Mouse (Mus musculus) forebrain, embryonic 13.5 days (tissue): ENCODE measurements around the gene Cs. TPM values are rescaled to one million over a fixed set of nuclear protein-coding genes. Genes with fewer than 3 reads are reported as not detected.
A peak's percentile ranks its signal among the peaks of the same experiment; 100 is the strongest.
"Not testable (repeated sequence)": the region's sequence is repeated elsewhere in the genome, so short reads cannot be mapped to it uniquely, and the experiment has no call there.

Source experiments
- ATAC-seq: fragments of 200-750 bp; cut with Nextera tagmentation; 2 replicates; pipeline ENCODE4 v1.8.0; 2017
- H3K27ac ChIP-seq: fragments of 300-500 bp; sonication (generic); 2 replicates; pipeline ENCODE4 v1.5.1; 2015; ENCODE audit warnings: inconsistent platforms, mild to moderate bottlenecking, moderate library complexity
- H3K27me3 ChIP-seq: fragments of 300-500 bp; sonication (generic); 2 replicates; pipeline ENCODE4 v1.6.1; 2015; ENCODE audit warnings: mild to moderate bottlenecking, inconsistent platforms
- H3K36me3 ChIP-seq: fragments of 300-500 bp; sonication (generic); 2 replicates; pipeline ENCODE4 v1.6.1; 2015; ENCODE audit warnings: mild to moderate bottlenecking, inconsistent platforms; ENCODE audit not compliant: poor library complexity, severe bottlenecking
- H3K4me1 ChIP-seq: fragments of 300-500 bp; sonication (generic); 2 replicates; pipeline ENCODE4 v1.6.1; 2015; ENCODE audit warnings: inconsistent platforms
- H3K4me2 ChIP-seq: fragments of 300-500 bp; sonication (generic); 2 replicates; pipeline ENCODE4 v1.6.1; 2015; ENCODE audit warnings: inconsistent platforms, mild to moderate bottlenecking, moderate library complexity
- H3K4me3 ChIP-seq: fragments of 300-500 bp; sonication (generic); 2 replicates; pipeline ENCODE4 v1.5.1; 2015; ENCODE audit warnings: mild to moderate bottlenecking, inconsistent platforms
- H3K9ac ChIP-seq: fragments of 300-500 bp; sonication (generic); 2 replicates; pipeline ENCODE4 v1.6.1; 2015; ENCODE audit warnings: mild to moderate bottlenecking, inconsistent platforms
- H3K9me3 ChIP-seq: fragments of 300-500 bp; sonication (generic); replicated peaks from 2 replicates; pipeline ENCODE4 v1.6.1; 2016; ENCODE audit warnings: inconsistent platforms
- WGBS: fragments of 180-500 bp; shearing (Covaris S2); methylation state at CpG from one replicate; pipeline ENCODE4 v1.1.7; 2015; 5-methylcytosine and 5-hydroxymethylcytosine counted together
- polyA plus RNA-seq: library from polyadenylated mRNA; unstranded; fragments of >200 nt; fragmentation: Nextera tagmentation; extraction: Ambion mirVana; gene quantifications from 2 replicates; pipeline ENCODE4 v1.2.1, GENCODE M21; 2015

The Cs gene
- polyA plus RNA-seq, 1 experiment from 2014 or later, result 212 TPM

DNA sequence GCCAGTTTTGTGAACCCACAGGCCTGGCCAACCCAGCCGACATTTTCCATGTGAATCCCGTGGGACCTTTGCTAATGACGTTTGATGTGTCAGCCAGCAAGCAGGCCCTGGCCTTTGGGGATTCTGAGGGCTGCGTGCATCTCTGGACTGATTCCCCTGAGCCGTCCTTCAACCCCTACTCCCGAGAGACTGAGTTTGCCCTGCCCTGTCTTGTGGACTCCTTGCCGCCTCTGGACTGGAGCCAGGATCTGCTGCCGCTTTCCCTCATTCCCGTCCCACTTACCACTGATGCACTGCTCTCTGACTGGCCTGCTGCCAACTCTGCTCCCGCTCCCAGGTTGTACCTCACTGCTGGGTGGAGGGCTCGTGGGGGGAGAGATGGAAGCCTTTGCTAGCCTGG lies 27.4 kb upstream of the Cs start:
- Histone ChIP-seq H3K9ac (no peak overlapping the region; the same call in 1 of the 2 replicates), H3K9me3 (no peaks in the 10 kb centered on the region), H3K4me3 (no peak overlapping the region), H3K36me3 (peaks cover 74% of the 10 kb centered on the region), H3K4me2 (0 out of 2 replicates have a peak overlapping the region, but pooled peaks have one; percentile 12), H3K27me3 (no peaks in the 10 kb centered on the region), H3K27ac (peak overlapping the region; percentile 54), H3K4me1 (peaks cover 9% of the 10 kb centered on the region)
- ATAC-seq, result peak; percentile 48; the same call in 1 of the 2 replicates
- 57% methylated on average over 11 of the region's 11 CpGs for WGBS

DNA sequence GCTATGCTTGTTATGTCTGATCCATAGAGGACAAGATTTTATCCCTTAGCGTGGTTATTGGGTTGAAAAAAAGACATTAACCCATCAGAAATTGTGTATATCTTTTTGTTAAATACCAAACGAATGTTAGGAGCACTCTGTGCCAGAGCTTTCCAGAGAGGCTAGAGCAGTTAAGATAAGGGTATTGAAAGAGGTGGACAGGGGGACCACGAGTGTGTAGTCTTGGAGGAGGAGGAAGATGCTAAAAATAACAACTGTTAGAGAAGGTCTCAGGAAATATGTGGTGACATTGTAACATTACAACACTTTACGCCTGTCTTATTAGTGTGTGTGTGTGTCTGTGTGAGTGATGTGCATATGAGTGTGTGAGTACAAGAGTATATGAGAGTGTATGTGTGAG lies 26.6 kb upstream of the Cs start:
- Histone ChIP-seq H3K9me3 (no peaks in the 10 kb centered on the region), H3K4me2 (no peak overlapping the region), H3K27me3 (no peaks in the 10 kb centered on the region), H3K36me3 (peaks cover 81% of the 10 kb centered on the region), H3K9ac (no peak overlapping the region), H3K4me1 (peaks cover 9% of the 10 kb centered on the region), H3K27ac (no peak overlapping the region), H3K4me3 (no peak overlapping the region)
- no peak for ATAC-seq
- 89% methylated on average over 4 of the region's 4 CpGs for WGBS

DNA sequence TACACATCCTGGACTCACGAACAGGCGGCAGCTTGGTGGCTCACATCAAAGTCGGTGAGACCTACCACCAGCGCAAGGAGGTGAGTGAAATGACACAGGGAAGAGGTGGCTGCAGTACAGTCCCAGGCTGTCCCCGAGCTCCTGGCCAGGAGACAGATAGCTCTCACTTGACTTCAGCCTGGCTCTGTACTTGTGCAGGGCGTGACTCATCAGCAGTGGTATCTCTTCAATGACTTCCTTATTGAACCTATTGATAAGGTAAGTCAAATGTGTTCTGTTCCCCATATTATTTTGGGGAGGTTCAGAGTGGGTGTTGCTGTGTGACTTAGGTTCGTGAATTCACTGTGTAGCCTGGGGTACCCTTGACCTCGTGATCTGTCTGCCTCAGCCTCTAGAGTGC lies 22.0 kb upstream of the Cs start:
- ATAC-seq, result no peak
- 98% methylated on average over 8 of the region's 8 CpGs for WGBS
- no peak overlapping the region for H3K4me2 ChIP-seq
- H3K9ac ChIP-seq, result no peak overlapping the region
- no peak overlapping the region for H3K4me3 ChIP-seq
- H3K27me3 ChIP-seq, result no peaks in the 10 kb centered on the region
- H3K4me1 ChIP-seq, result peaks cover under 1% of the 10 kb centered on the region; the same call in 1 of the 2 replicates
- no peak overlapping the region for H3K27ac ChIP-seq
- peaks cover 95% of the 10 kb centered on the region for H3K36me3 ChIP-seq
- H3K9me3 ChIP-seq, result no peaks in the 10 kb centered on the region

DNA sequence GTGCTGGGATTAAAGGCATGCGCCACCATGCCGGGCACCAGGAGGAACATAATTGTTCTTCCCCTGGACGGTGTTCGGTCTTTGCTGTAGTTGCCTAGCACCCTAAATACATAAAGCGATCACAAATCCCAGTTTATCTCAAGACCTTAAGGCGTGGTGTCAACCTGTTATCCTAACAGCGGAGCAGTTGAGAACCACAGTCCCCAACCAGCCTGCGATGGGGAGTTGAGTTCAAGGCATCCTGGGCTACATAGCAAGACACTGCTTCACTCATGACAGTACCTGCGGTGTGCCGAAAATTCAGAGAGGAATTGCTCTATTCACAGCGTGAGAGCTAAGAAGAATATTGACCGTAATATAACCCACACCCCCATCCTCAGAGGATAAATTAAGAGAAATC lies 15.9 kb upstream of the Cs start:
- peak overlapping the region; percentile 94 for H3K27ac ChIP-seq
- no peak for ATAC-seq
- H3K4me2 ChIP-seq, result peak overlapping the region; percentile 79
- peak overlapping the region; percentile 54; the same call in 1 of the 2 replicates for H3K9ac ChIP-seq
- H3K4me1 ChIP-seq, result peaks cover 20% of the 10 kb centered on the region
- peak overlapping the region; percentile 85 for H3K4me3 ChIP-seq
- H3K27me3 ChIP-seq, result no peaks in the 10 kb centered on the region
- peaks cover 54% of the 10 kb centered on the region for H3K36me3 ChIP-seq
- H3K9me3 ChIP-seq, result no peaks in the 10 kb centered on the region
- 61% methylated on average over 12 of the region's 12 CpGs for whole genome bisulfite sequencing

DNA sequence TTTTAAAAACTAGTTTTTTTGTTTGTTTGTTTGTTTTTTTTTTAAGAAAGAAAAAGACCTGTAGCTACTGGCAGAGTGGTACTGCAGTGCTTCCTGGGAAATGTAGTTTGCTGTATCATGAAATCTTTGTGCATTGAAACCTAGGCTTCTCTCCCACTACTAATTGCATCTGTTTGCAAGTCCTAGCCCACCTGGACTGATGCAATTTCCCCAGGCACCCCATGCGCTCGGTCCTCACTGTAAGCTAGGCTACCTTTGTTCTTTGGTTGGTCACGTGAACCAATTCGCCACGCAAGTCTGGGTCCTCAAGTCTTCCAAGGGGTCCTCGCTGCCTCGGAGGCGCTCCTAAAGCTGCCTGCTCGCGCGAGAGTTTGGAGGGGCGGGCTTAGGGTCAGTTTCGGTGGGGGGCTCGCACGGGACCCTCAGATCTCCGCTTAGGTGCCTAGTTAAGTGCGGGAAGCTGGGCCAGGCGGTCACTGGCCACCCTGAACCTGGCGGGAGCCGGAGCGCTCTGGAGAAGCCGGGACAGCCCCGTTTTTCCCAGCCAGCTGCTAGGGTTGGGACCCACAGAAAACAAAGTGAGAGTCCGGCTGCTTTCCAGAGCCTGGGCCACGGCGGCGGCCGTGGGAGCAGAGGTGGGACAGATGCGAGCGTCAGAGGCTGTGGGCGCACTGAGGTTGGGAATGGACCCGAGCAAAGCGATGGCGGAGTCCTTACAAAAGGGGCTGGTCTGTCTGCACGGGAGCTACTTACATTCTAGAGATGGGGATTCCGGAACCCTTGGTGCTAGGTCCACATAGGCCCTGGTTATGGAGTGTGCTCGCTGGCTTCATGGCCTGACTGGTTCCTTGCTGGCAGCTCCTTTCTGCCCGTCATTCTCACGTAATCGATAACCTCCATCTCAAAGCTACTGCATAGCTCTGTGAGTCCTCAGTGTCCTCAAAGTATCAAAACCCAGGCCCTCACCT lies 15.1 kb upstream of the Cs start, which contains the start of gene Cnpy2:
Gene Cnpy2, plus strand, starts transcription at position 319 of the 968 bp plus-strand sequence.
- Histone ChIP-seq H3K9ac (peak within 1 kb of the TSS; percentile 97), H3K4me2 (peak within 1 kb of the TSS; percentile 79), H3K27ac (peak within 1 kb of the TSS; percentile 94), H3K4me3 (peak within 1 kb of the TSS; percentile 85), H3K36me3 (peaks cover 55% of the 10 kb centered on the region), H3K9me3 (no peaks in the 10 kb centered on the region), H3K4me1 (peaks cover 20% of the 10 kb centered on the region), H3K27me3 (no peaks in the 10 kb centered on the region)
- WGBS, result under 1% methylated on average over 40 of the region's 40 CpGs
- peak; percentile 98 for ATAC-seq

DNA sequence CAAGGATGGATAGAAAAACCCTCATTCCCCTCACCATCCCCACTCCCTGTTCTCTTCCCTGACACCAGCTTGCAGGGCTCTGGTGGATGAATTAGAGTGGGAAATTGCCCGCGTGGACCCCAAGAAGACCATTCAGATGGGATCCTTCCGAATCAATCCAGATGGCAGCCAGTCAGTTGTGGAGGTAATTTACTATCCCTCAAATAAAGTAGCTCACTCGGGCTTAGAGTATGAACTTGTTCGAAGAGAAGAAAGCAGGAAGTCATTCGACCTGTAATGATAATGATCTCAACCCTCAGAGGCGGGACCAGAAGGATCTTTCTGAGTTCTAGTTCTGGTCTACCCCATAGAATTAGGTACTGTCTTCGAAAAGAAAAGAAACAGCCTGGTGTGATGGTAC lies 14.0 kb upstream of the Cs start:
- H3K27ac ChIP-seq, result no peak overlapping the region
- H3K4me3 ChIP-seq, result peak overlapping the region; percentile 85
- no peaks in the 10 kb centered on the region for H3K27me3 ChIP-seq
- peak overlapping the region; percentile 97 for H3K9ac ChIP-seq
- 87% methylated on average over 8 of the region's 8 CpGs for WGBS
- no peaks in the 10 kb centered on the region for H3K9me3 ChIP-seq
- H3K4me2 ChIP-seq, result peak overlapping the region; percentile 79
- ATAC-seq, result no peak
- H3K36me3 ChIP-seq, result peaks cover 55% of the 10 kb centered on the region
- peaks cover 20% of the 10 kb centered on the region for H3K4me1 ChIP-seq

DNA sequence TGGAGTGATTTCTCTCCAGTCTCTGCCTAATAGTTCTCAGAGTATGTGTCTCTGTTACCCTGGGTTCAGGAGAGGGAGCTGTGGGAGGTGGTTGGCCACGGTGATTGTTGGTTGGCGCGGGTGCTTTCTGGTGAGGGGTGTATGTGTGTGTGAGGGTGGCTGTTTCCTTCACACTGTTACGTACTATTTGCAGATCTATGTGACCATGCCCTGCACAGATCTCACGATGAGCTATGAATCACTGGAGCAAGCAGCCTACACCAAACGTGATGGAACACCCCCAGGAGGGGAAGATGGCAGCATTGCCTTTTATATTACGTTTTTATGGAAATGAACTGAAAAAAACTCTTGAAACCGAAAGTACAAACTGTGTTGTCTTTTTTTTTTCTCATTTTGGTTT lies 10.7 kb upstream of the Cs start:
- H3K4me3 ChIP-seq, result no peak overlapping the region
- H3K27me3 ChIP-seq, result no peaks in the 10 kb centered on the region
- no peak overlapping the region for H3K4me2 ChIP-seq
- H3K27ac ChIP-seq, result no peak overlapping the region
- H3K9ac ChIP-seq, result no peak overlapping the region
- ATAC-seq, result no peak
- peaks cover 15% of the 10 kb centered on the region for H3K4me1 ChIP-seq
- WGBS, result 99% methylated on average over 8 of the region's 8 CpGs
- H3K9me3 ChIP-seq, result no peaks in the 10 kb centered on the region
- peaks cover 41% of the 10 kb centered on the region for H3K36me3 ChIP-seq

DNA sequence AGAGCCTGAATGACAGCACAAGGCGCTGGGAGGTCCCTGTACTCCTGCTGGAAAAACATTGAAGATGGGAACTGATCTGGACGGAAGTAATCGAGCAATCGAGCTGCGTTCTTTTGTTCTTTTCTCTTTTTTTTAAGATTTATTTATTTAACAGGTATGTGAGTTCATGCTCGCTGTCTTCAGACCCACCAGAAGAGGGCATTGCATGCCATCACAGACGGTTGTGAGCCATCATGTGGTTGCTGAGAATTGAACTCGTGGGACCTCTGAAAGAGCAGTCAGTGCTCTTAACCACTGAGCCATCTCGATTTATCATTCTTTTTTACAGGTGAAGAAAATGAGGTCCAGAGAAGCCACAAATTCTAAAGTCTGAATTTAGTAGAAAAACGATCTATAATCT lies 9.9 kb upstream of the Cs start:
- Histone ChIP-seq H3K9ac (no peak overlapping the region), H3K27ac (no peak overlapping the region), H3K9me3 (no peaks in the 10 kb centered on the region), H3K4me2 (no peak overlapping the region), H3K4me3 (no peak overlapping the region), H3K4me1 (peaks cover 15% of the 10 kb centered on the region), H3K36me3 (peaks cover 41% of the 10 kb centered on the region), H3K27me3 (no peaks in the 10 kb centered on the region)
- no peak for ATAC-seq
- WGBS, result 90% methylated on average over 10 of the region's 10 CpGs

DNA sequence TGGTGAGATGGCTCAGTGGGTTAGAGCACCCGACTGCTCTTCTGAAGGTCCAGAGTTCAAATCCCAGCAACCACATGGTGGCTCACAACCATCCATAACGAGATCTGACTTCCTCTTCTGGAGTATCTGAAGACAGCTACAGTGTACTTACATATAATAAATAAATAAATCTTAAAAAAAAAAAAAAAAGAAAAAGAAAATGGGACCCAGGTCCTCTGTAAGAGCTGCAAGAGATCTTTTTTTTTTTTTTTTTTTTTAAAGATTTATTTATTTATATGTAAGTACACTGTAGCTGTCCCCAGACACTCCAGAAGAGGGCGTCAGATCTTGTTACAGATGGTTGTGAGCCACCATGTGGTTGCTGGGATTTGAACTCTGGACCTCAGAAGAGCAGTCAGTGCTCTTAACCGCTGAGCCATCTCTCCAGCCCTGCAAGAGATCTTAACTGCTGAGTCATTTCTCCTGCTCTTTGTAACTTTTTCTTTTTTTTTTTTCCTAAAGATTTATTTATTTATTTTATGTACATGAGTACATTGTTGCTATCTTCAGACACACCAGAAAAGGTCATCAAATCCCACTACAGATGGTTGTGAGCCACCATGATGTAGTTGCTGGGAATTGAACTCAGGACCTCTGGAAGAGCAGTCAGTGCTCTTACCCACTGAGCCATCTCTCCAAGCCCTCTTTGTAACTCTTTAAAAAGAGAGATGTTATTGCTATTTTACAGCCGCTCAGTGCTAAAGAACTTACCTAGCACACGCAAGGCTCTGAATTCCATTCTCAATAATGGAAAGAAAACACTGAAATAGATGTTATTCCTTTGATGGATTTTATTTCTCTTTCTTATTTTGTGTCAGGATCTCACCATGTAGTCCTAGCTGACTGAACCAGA lies 4.9 kb upstream of the Cs start:
- H3K4me3 ChIP-seq, H3K27ac ChIP-seq, H3K27me3 ChIP-seq, H3K4me2 ChIP-seq, H3K9ac ChIP-seq, H3K9me3 ChIP-seq, H3K4me1 ChIP-seq, ATAC-seq: not testable (repeated sequence)
- peaks cover 20% of the 10 kb centered on the region for H3K36me3 ChIP-seq
- WGBS, result 77% methylated on average over 6 of the region's 6 CpGs

DNA sequence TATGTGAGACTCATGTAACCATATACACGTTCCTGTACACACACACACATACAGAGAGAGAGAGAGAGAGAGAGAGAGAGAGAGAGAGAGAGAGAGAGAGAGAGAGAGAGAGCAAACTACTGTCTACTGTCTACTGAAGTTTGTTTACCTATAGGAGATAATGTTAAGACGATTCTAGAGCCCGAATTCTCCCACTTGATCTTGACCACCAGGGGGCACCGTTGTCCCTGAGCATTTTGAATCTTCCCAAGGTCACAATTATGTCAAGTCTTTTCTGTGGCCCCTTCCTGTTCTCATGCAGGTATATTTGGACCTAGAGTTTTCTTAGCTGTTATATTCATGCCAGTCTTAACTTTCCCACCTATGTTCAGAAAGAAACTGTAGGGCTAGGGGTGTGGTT lies 2.0 kb upstream of the Cs start:
- H3K27me3 ChIP-seq, result no peaks in the 10 kb centered on the region
- H3K9ac ChIP-seq, result no peak overlapping the region
- no peak overlapping the region for H3K27ac ChIP-seq
- H3K36me3 ChIP-seq, result no peaks in the 10 kb centered on the region
- no peak overlapping the region for H3K4me3 ChIP-seq
- H3K4me2 ChIP-seq, result no peak overlapping the region
- H3K4me1 ChIP-seq, result peaks cover 22% of the 10 kb centered on the region
- 3% methylated on average over 4 of the region's 4 CpGs for WGBS
- no peak for ATAC-seq
- H3K9me3 ChIP-seq, result no peaks in the 10 kb centered on the region

DNA sequence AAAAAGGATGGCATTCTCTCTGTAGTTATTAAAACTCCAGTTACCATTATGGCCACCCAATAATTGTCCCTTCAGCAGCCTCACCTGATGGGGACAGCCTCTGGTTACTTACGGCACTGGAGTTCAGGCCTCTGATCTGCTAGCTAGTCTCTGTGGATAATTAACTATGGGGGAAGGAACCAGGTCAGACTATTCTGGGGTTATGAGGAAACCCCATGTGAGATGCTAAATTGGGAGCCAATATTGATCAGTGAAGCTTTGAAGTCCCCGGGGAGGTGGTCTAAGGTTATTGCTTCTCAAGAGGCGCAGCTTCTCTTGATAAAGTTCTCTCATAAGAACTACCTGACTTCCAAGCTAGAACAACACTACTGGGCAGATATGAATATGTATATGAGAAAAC lies 1.3 kb upstream of the Cs start:
- H3K4me1 ChIP-seq, result peaks cover 22% of the 10 kb centered on the region
- no peak overlapping the region for H3K4me2 ChIP-seq
- no peak for ATAC-seq
- H3K9ac ChIP-seq, result no peak overlapping the region
- H3K4me3 ChIP-seq, result no peak overlapping the region
- H3K9me3 ChIP-seq, result no peaks in the 10 kb centered on the region
- no peak overlapping the region for H3K27ac ChIP-seq
- H3K36me3 ChIP-seq, result no peaks in the 10 kb centered on the region
- H3K27me3 ChIP-seq, result no peaks in the 10 kb centered on the region
- WGBS, result 94% methylated on average over 3 of the region's 3 CpGs

DNA sequence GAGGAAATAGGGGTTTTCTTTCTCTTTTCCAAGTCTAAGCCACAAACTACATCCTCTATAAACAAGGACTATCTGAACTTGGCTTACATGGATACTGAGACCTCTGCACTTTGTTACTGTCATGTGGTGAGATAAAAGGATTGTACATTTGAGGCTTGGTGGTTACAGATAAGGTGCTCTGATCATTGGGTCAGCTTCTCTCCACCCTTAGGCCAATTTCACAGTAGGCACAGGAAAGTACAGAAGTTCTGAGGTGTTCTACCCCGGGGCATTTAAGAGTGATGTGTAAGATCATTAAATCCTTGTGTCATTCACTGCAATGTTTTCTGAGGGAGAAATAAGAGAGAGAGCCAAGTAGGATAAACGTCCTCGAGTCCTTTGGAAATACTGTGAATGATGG lies 937 bp upstream of the Cs start:
- Histone ChIP-seq H3K9ac (peak overlapping the region; percentile 54; the same call in 1 of the 2 replicates), H3K9me3 (no peaks in the 10 kb centered on the region), H3K4me3 (peak overlapping the region; percentile 96; the same call in 1 of the 2 replicates), H3K27me3 (no peaks in the 10 kb centered on the region), H3K4me2 (peak overlapping the region; percentile 95), H3K27ac (no peak overlapping the region), H3K4me1 (peaks cover 22% of the 10 kb centered on the region), H3K36me3 (no peaks in the 10 kb centered on the region)
- WGBS, result 89% methylated on average over 3 of the region's 3 CpGs
- ATAC-seq, result no peak
